Mouse (Mus musculus) kidney, postnatal 0 days (tissue): Measurements from ENCODE around the gene Pkdcc. TPM values are rescaled to one million over a fixed set of nuclear protein-coding genes. Genes with fewer than 3 reads are reported as not detected.
A peak's percentile ranks its signal among the peaks of the same experiment; 100 is the strongest.

Experiments
- ATAC-seq: fragments of 200-750 bp; cut with Nextera tagmentation; replicated peaks from 2 replicates; pipeline ENCODE4 v1.8.0; 2017; ENCODE audit warnings: low read depth, moderate number of reproducible peaks, moderate TSS enrichment, moderate library complexity; ENCODE audit not compliant: low FRiP score
- DNase-seq: peaks from one replicate; pipeline ENCODE4 v3.0.0-alpha.2; 2016; ENCODE audit warnings: low spot score
- H3K27ac ChIP-seq: fragments of 300-500 bp; sonication (generic); 2 replicates; pipeline ENCODE4 v1.5.1; 2014; ENCODE audit warnings: mild to moderate bottlenecking
- H3K27me3 ChIP-seq: fragments of 300-500 bp; sonication (generic); 2 replicates; pipeline ENCODE4 v1.6.1; 2014; ENCODE audit warnings: low read length, mixed read lengths; ENCODE audit not compliant: insufficient read depth
- H3K36me3 ChIP-seq: fragments of 300-500 bp; sonication (generic); 2 replicates; pipeline ENCODE4 v1.6.1; 2014; ENCODE audit warnings: low read length, mixed read lengths; ENCODE audit not compliant: insufficient read depth
- H3K4me1 ChIP-seq: fragments of 300-500 bp; sonication (generic); replicated peaks from 2 replicates; pipeline ENCODE4 v1.6.1; 2014; ENCODE audit warnings: antibody characterized with exemption, low read length, mixed read lengths; ENCODE audit not compliant: insufficient read depth
- H3K4me2 ChIP-seq: fragments of 300-500 bp; sonication (generic); 2 replicates; pipeline ENCODE4 v1.6.1; 2014; ENCODE audit warnings: mild to moderate bottlenecking, low read length, moderate library complexity, mixed read lengths
- H3K4me3 ChIP-seq: fragments of 300-500 bp; sonication (generic); replicated peaks from 2 replicates; pipeline ENCODE4 v1.5.1; 2014; ENCODE audit warnings: low read depth, low read length
- H3K9ac ChIP-seq: fragments of 300-500 bp; sonication (generic); 2 replicates; pipeline ENCODE4 v1.6.1; 2014; ENCODE audit warnings: low read depth, low read length
- H3K9me3 ChIP-seq: fragments of 300-500 bp; sonication (generic); replicated peaks from 2 replicates; pipeline ENCODE4 v1.6.1; 2016; ENCODE audit warnings: low read length, inconsistent platforms, mixed read lengths
- CTCF ChIP-seq: IDR thresholded peaks from 2 replicates; pipeline ENCODE4 v1.5.1; 2016; ENCODE audit warnings: antibody characterized with exemption, low read depth, mild to moderate bottlenecking, moderate library complexity
- WGBS: fragments of 180-500 bp; shearing (Covaris S2); extraction: QIAGEN DNeasy Blood & Tissue Kit; methylation state at CpG from one replicate; pipeline ENCODE4 v1.1.7; 2014; 5-methylcytosine and 5-hydroxymethylcytosine counted together
- polyA plus RNA-seq: library from polyadenylated mRNA; unstranded; fragments of >200 nt; fragmentation: Nextera tagmentation; extraction: Ambion mirVana; gene quantifications from 2 replicates; pipeline ENCODE4 v1.2.1, GENCODE M21; 2015

Pkdcc gene
- polyA plus RNA-seq, 1 experiment from 2014 or later = 29.1 TPM

DNA sequence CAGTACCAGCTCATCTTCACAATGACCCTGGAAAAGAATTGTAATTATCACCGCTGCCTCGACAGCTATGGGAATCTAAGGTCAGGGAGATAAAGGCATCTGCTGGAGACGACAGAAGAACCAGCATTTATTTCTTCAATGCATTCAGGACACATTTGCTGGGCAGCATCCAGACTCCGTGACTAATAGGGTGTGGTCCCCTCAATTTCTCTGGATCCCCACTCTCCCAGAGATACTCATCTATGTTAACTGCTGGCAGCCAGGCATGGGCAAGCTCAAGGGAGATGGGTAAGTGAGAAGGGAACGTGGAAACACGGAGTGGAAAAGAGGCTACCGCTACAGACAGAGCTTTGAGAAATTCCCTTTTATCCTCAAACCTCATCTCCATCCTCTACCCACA, 34.0 kb upstream of the Pkdcc start:
- H3K9ac ChIP-seq = no peak overlapping the region
- H3K27ac ChIP-seq = no peak overlapping the region
- no peaks in the 10 kb centered on the region for H3K27me3 ChIP-seq
- no peak for TF ChIP-seq CTCF
- DNase-seq = no peak
- no peak overlapping the region for H3K4me3 ChIP-seq
- H3K9me3 ChIP-seq = no peaks in the 10 kb centered on the region
- ATAC-seq = no peak
- 79% methylated on average over 7 of the region's 7 CpGs for WGBS
- no peak overlapping the region for H3K4me2 ChIP-seq
- no peaks in the 10 kb centered on the region for H3K36me3 ChIP-seq
- H3K4me1 ChIP-seq = peaks cover 15% of the 10 kb centered on the region

DNA sequence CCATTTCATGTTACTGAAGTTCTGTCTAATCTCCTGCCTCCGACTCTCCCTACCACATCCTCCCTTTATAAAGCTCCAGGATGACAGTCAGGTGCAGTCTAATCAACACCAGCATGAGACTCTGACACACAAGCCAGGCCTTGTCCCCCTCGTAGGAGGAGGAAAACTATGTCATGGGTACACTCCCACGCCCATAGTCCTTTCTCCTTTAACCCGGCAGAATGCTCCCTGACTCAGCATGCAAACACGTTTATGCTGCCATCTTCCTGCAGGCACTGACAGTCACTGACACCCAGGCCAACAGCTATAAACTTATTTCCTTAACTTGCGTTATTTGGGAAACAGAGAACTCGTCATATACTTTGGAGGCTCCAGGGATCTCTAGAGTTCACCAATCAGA, 33.5 kb upstream of the Pkdcc start:
- TF ChIP-seq CTCF = no peak

DNA sequence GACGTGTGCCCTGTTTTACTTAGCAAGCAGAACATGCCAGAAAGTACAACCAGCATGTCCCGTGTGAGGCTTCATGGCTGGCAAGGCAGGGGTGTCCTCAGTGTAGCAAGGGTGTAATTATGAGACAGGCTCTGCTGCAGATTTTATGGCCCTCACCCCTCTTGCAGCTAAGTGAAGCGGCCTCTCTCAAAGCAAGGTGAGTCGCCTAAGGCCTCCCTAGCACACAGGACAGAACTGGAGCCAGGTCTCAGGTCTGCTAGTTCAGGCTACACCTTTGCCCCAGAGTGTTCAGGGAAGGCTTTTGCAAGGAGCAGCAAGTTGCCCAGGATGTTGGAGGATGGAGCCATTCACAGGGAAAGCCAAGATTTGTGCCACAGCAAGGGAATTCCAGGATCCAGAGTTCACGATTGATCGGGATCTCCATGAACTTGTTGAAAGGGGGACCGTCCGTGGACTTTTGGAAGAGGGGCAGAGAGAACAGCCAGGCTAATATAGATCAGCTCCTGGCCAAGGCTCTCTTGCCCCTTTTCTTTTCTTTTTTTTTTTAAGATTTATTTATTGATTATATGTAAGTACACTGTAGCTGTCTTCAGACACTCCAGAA, 32.9 kb upstream of the Pkdcc start:
- ATAC-seq = no peak

More for the DNA sequence above, 33.5 kb upstream of the Pkdcc start:
- WGBS = 46% methylated on average over 7 of the region's 7 CpGs
- no peak for ATAC-seq
- H3K9ac ChIP-seq = no peak overlapping the region
- H3K27ac ChIP-seq = no peak overlapping the region; the same call in 1 of the 2 replicates
- DNase-seq = no peak
- no peak overlapping the region for H3K4me2 ChIP-seq
- H3K4me3 ChIP-seq = no peak overlapping the region
- no peaks in the 10 kb centered on the region for H3K36me3 ChIP-seq
- H3K9me3 ChIP-seq = no peaks in the 10 kb centered on the region
- no peaks in the 10 kb centered on the region for H3K27me3 ChIP-seq
- peaks cover 15% of the 10 kb centered on the region for H3K4me1 ChIP-seq

DNA sequence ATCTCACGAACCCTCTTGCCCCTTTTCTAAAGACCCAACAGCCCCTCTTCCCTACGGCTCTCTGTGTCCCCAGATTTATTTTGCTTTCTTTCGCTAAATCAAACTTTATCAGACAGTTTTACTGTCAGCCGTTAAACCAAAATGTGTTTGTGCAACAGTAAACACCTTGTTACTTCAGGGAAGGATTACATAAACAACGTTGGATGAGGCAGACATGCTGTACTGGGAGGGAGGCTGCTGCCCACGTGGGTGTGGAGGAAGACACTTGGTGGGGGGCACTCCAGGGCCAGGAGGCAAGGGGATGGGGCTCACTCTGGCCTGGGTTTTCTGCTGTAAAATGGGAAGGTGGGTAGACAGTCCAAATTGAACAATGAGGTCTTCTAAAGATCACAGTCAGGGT, 32.3 kb upstream of the Pkdcc start:
- TF ChIP-seq CTCF = no peak
- Histone ChIP-seq H3K4me1 (peaks cover 15% of the 10 kb centered on the region), H3K27me3 (no peaks in the 10 kb centered on the region), H3K27ac (no peak overlapping the region), H3K4me3 (no peak overlapping the region), H3K9me3 (no peaks in the 10 kb centered on the region), H3K36me3 (no peaks in the 10 kb centered on the region), H3K9ac (no peak overlapping the region), H3K4me2 (no peak overlapping the region)
- WGBS = 27% methylated on average over 6 of the region's 6 CpGs
- ATAC-seq (no peak; the same call in 1 of the 2 replicates), DNase-seq (peak; percentile 61)

More for the DNA sequence above, 32.9 kb upstream of the Pkdcc start:
- DNase-seq = no peak
- H3K27me3 ChIP-seq = no peaks in the 10 kb centered on the region
- no peak overlapping the region for H3K4me2 ChIP-seq
- H3K9ac ChIP-seq = no peak overlapping the region
- no peak overlapping the region for H3K4me3 ChIP-seq
- H3K9me3 ChIP-seq = no peaks in the 10 kb centered on the region
- H3K4me1 ChIP-seq = peaks cover 15% of the 10 kb centered on the region
- no peak overlapping the region; the same call in 1 of the 2 replicates for H3K27ac ChIP-seq
- 65% methylated on average over 8 of the region's 8 CpGs for WGBS
- no peaks in the 10 kb centered on the region for H3K36me3 ChIP-seq
- no peak for TF ChIP-seq CTCF

DNA sequence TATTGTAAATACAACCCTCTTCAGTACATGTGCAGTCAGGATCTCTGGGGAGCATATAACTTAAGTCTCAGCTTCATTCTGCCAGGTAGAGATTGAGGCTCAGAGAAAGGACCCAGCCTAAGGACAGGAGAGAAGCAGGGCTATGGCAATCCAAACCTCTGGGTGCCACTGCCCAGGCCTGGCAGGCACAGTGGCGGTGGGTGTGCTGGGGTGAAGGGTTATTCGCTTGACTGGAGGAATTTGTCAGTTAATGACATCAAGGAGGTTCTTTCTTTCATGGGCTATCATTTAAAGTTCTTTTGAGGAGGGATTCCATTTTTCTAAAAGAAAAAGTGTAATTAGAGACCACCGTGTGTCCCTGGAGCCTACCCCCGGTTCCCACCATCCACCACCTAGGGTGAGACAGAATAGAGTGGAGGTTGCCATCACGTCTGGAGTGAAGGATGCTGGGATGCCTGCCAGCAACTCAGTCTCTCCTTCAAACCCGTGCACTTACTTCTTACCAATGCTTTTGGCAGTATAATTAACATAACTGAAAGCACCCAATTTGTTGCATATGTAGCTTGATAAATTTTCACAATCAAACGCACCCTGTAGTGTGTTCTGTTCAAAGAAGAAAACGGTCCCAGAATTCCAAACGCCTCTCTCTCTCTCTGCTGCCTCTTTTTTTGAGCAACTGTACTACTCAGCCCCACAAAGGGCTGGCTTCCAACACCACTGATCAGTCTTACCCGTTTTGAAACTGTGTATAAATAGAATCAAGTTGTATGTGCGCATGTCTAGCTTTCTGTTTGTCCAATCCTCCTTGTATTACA, 27.1 kb upstream of the Pkdcc start:
- Histone ChIP-seq H3K27me3 (no peaks in the 10 kb centered on the region), H3K4me1 (0 out of 2 replicates have a peak, but pooled peaks cover 3% of the 10 kb centered on the region), H3K9ac (no peak overlapping the region), H3K9me3 (no peaks in the 10 kb centered on the region), H3K4me3 (no peak overlapping the region), H3K36me3 (no peaks in the 10 kb centered on the region), H3K27ac (no peak overlapping the region), H3K4me2 (no peak overlapping the region)
- no peak for TF ChIP-seq CTCF
- ATAC-seq = no peak
- no peak for DNase-seq
- WGBS = 51% methylated on average over 11 of the region's 11 CpGs

DNA sequence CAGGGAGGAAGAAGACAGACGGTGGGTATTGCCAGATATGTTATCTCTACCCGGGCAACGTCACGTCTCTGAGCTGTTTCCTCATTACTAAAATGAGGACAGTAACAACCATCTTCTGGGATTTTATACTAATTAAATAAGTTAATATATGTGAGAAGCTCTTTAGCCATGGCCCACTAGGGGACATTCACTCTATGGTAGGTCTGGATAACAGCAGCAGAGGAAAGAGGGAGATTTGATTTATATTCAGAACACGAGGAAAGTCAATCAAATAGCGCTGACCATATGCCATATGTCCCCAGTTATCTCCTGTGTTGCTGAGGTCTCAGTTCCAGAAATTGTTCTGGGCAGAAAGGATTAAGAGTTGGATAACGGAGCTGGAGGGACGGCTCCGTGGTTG, 24.3 kb upstream of the Pkdcc start:
- Histone ChIP-seq H3K9ac (no peak overlapping the region), H3K27ac (no peak overlapping the region), H3K9me3 (no peaks in the 10 kb centered on the region), H3K4me2 (no peak overlapping the region), H3K4me3 (no peak overlapping the region), H3K36me3 (no peaks in the 10 kb centered on the region), H3K27me3 (no peaks in the 10 kb centered on the region), H3K4me1 (no peaks in the 10 kb centered on the region)
- WGBS = 86% methylated on average over 9 of the region's 9 CpGs
- ATAC-seq (no peak), DNase-seq (no peak)
- no peak for TF ChIP-seq CTCF
